Mouse (Mus musculus): ENCODE data around the gene Sva. TPM values are rescaled to one million over a fixed set of nuclear protein-coding genes. Genes with fewer than 3 reads are reported as not detected.

The Sva gene
- total RNA-seq (2021) = not detected
- long read RNA-seq, experiment 1 = 0 reads
- long read RNA-seq, experiment 2 = 0 reads

- no peak for DNase-seq (ENCODE audit: low spot score)
Observed at GRCm38 (mm10) chr6:42038094-42038493, at the start of gene Sva. Gene Sva (plus strand): TSS chr6:42038394.

Other genes with a start within 250 kb of the Sva start
- not detected for gene Pip, start 190.9 kb upstream of the Sva start, total RNA-seq (2021)
- gene Sval2, start 185.4 kb upstream of the Sva start, total RNA-seq (2021) = not detected
- not detected for gene Sval1, start 86.8 kb upstream of the Sva start, total RNA-seq (2021)
- gene Sval3, start 70.3 kb upstream of the Sva start, total RNA-seq (2021) = not detected
- not detected for gene Tas2r139, start 102.5 kb downstream of the Sva start, total RNA-seq (2021)
- not detected for gene Tas2r144, start 176.9 kb downstream of the Sva start, total RNA-seq (2021)
- gene Gstk1, start 207.5 kb downstream of the Sva start, total RNA-seq (2021) = 10 to 100 TPM; 45.4 to 57.2 TPM
- under 1 TPM; 0.19 to 0.27 TPM for gene Tmem139, start 223.6 kb downstream of the Sva start, total RNA-seq (2021)
- gene Casp2, start 226.6 kb downstream of the Sva start, total RNA-seq (2021) = 1 to 10 TPM; 3.7 to 4.1 TPM
- 100 to 1,000 TPM; 153 TPM for gene Clcn1, start 248.3 kb downstream of the Sva start, total RNA-seq (2021)

Data from gastrocnemius, adult 18-20 months (tissue).